Mouse (Mus musculus): ENCODE measurements around the gene Oxgr1.

GRCm38 (mm10) chr14:120090401-120090800 is 48.2 kb upstream of the Oxgr1 start:
- TF ChIP-seq POLR2A (IDR thresholded peaks at IDR 0.05; ENCODE audit: borderline replicate concordance, insufficient read depth, low read length) = no peak
- TF ChIP-seq CTCF (IDR thresholded peaks at IDR 0.05; ENCODE audit: borderline replicate concordance, insufficient read depth, low read depth, low read length) = no peak
